Mouse (Mus musculus) spleen, adult 2 months (tissue): ENCODE measurements around the gene Negr1. TPM values are rescaled to one million over a fixed set of nuclear protein-coding genes. Genes with fewer than 3 reads are reported as not detected.

ENCODE experiments used
- DNase-seq, 2 experiments: peaks; one replicate each; pipeline versions ENCODE4 v3.0.0 to v3.0.0-alpha.2; 2012 to 2021; ENCODE audit warnings: low spot score in 2 of 2, low read depth in 1 of 2
- H3K27ac ChIP-seq: fragments of 200-500 bp; 2 replicates; pipeline ENCODE4 v1.5.1; 2012; ENCODE audit warnings: low read length, inconsistent platforms; ENCODE audit not compliant: insufficient read depth
- H3K27me3 ChIP-seq: fragments of 200-500 bp; 2 replicates; pipeline ENCODE4 v1.6.1; 2012; ENCODE audit warnings: mild to moderate bottlenecking, moderate library complexity, low read length, inconsistent platforms; ENCODE audit not compliant: control insufficient read depth, insufficient read depth
- H3K36me3 ChIP-seq: fragments of 200-500 bp; 2 replicates; pipeline ENCODE4 v1.6.1; 2012; ENCODE audit warnings: mild to moderate bottlenecking, low read length, inconsistent platforms; ENCODE audit not compliant: control insufficient read depth, insufficient read depth
- H3K4me1 ChIP-seq: fragments of 200-500 bp; 2 replicates; pipeline ENCODE4 v1.6.1; 2011; ENCODE audit warnings: inconsistent platforms; ENCODE audit not compliant: control insufficient read depth, insufficient read depth, insufficient read length
- H3K4me3 ChIP-seq: fragments of 200-500 bp; 2 replicates; pipeline ENCODE4 v1.5.1; 2011; ENCODE audit warnings: mild to moderate bottlenecking, inconsistent platforms; ENCODE audit not compliant: insufficient read depth, insufficient read length; ENCODE audit errors: extremely low read depth
- CTCF ChIP-seq: fragments of 200-500 bp; IDR thresholded peaks from 2 replicates; pipeline ENCODE4 v1.5.1; 2011; ENCODE audit warnings: mild to moderate bottlenecking, inconsistent platforms; ENCODE audit not compliant: insufficient read depth, insufficient read length, insufficient replicate concordance; ENCODE audit errors: extremely low read depth
- POLR2A ChIP-seq: fragments of 200-500 bp; IDR thresholded peaks from 2 replicates; pipeline ENCODE4 v1.6.1; 2011; ENCODE audit warnings: low read depth, low read length, inconsistent platforms
- WGBS: fragments of 180-500 bp; shearing (Covaris S2); methylation state at CpG from one replicate; pipeline ENCODE4 v1.1.7; 2018; 5-methylcytosine and 5-hydroxymethylcytosine counted together
- polyA plus RNA-seq: library from polyadenylated mRNA; depleted of rRNA; stranded (reverse); fragments of >200 nt; gene quantifications from 2 replicates; pipeline ENCODE4 v1.2.3, GENCODE M21; 2012

The Negr1 gene
- polyA plus RNA-seq, 1 experiment: 0.05 TPM

GRCm38 (mm10) chr3:157281259-157281658 is 719.7 kb downstream of the Negr1 start:
- no peak overlapping the region for H3K27ac ChIP-seq
- no peak overlapping the region for H3K4me3 ChIP-seq
- no peaks in the 10 kb centered on the region for H3K27me3 ChIP-seq
- TF ChIP-seq POLR2A (no peak), CTCF (no peak)
- DNase-seq: no peak
- H3K4me1 ChIP-seq: no peaks in the 10 kb centered on the region
- H3K36me3 ChIP-seq: no peaks in the 10 kb centered on the region

GRCm38 (mm10) chr3:157291286-157291685 is 729.7 kb downstream of the Negr1 start:
- no peaks in the 10 kb centered on the region for H3K36me3 ChIP-seq
- DNase-seq: no peak
- H3K27me3 ChIP-seq: no peaks in the 10 kb centered on the region
- TF ChIP-seq CTCF (no peak), POLR2A (no peak)
- H3K27ac ChIP-seq: no peak overlapping the region
- WGBS: 96% methylated on average over 1 of the region's 1 CpGs
- H3K4me1 ChIP-seq: no peaks in the 10 kb centered on the region
- no peak overlapping the region for H3K4me3 ChIP-seq

- H3K4me1 ChIP-seq: no peaks in the 10 kb centered on the region
- H3K36me3 ChIP-seq: no peaks in the 10 kb centered on the region
- no peak overlapping the region for H3K4me3 ChIP-seq
- TF ChIP-seq POLR2A: no peak
- TF ChIP-seq CTCF: no peak
- no peak for DNase-seq
- no peak overlapping the region for H3K27ac ChIP-seq
- WGBS: 10% methylated on average over 4 of the region's 4 CpGs
- H3K27me3 ChIP-seq: no peaks in the 10 kb centered on the region
Measured at GRCm38 (mm10) chr3:157297216-157297615, 735.6 kb downstream of the Negr1 start.

GRCm38 (mm10) chr3:157303430-157304116 is 742.0 kb downstream of the Negr1 start:
- H3K4me3 ChIP-seq: no peak overlapping the region
- DNase-seq: no peak
- no peak overlapping the region for H3K27ac ChIP-seq
- no peaks in the 10 kb centered on the region for H3K36me3 ChIP-seq
- no peaks in the 10 kb centered on the region for H3K27me3 ChIP-seq
- no peak for TF ChIP-seq POLR2A
- no peak for TF ChIP-seq CTCF
- H3K4me1 ChIP-seq: no peaks in the 10 kb centered on the region
- 84% methylated on average over 4 of the region's 4 CpGs for WGBS

GRCm38 (mm10) chr3:157321081-157321573 is 759.5 kb downstream of the Negr1 start:
- Histone ChIP-seq H3K36me3 (no peaks in the 10 kb centered on the region), H3K27me3 (no peaks in the 10 kb centered on the region), H3K4me1 (no peaks in the 10 kb centered on the region), H3K4me3 (no peak overlapping the region), H3K27ac (no peak overlapping the region)
- TF ChIP-seq CTCF: no peak
- TF ChIP-seq POLR2A: no peak
- 72% methylated on average over 1 of the region's 1 CpGs for WGBS
- DNase-seq: no peak

- Histone ChIP-seq H3K4me1 (no peaks in the 10 kb centered on the region), H3K4me3 (no peak overlapping the region), H3K27me3 (no peaks in the 10 kb centered on the region), H3K36me3 (no peaks in the 10 kb centered on the region), H3K27ac (no peak overlapping the region)
- TF ChIP-seq POLR2A: no peak
- TF ChIP-seq CTCF: no peak
- DNase-seq: no peak
- 45% methylated on average over 1 of the region's 1 CpGs for WGBS
Measured at GRCm38 (mm10) chr3:157321834-157322233, 760.2 kb downstream of the Negr1 start.

- Histone ChIP-seq H3K27me3 (no peaks in the 10 kb centered on the region), H3K27ac (no peak overlapping the region), H3K4me3 (no peak overlapping the region), H3K36me3 (no peaks in the 10 kb centered on the region), H3K4me1 (no peaks in the 10 kb centered on the region)
- no peak for TF ChIP-seq CTCF
- TF ChIP-seq POLR2A: no peak
- 85% methylated on average over 1 of the region's 1 CpGs for WGBS
- no peak for DNase-seq
Measured at GRCm38 (mm10) chr3:157334169-157334568, 772.6 kb downstream of the Negr1 start.
